Mouse (Mus musculus): ENCODE data around the gene Map3k11.

The Map3k11 gene

DNA sequence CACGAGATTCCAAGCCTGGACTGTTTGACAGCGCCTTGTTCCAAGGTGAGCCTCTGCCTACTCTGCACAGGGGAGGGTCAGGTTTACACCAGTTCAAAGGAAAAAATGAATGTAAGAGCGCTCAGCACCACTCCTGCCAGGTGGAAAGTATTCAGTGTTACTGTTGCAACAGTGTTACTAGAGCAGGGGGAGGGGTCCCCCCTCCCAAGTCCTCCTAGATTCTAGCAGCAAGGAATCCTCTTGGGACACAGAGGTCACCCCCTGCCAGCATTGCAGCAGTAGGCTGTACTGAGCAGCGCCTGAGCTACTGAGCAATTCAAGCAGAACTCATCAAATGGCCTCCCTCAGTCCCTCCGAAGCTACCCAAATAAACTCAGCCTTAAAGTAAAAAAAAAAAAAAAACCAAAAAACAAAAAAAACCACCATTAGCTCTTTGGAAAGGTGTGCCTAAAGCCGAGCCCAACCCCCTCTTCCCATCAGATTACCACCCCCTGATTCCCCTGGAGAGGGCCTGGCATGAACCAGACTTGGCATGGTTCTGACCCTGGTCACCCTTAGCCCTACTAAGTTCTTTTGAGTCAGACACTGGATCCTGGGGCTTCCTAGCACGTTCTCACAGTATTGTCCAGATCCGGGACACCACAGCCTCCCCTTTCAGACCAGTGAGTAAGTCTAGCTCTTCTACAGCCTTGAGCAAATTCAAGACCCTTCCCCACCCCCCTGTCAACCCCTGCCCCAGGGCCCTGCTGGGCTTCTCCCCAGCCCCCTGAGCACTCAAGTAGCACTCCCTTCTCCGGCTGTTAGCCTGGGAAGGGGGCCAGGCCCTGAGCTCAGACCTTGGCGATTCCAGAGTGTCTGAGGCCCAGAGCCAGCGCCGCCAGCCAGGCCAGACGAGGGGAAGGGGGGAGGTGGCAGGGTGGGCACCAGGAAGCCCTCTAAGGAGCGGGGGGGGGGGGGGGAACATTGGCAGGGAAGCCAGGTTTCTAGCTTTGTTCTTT, 52.1 kb downstream of the Map3k11 start, which contains the start of gene Ltbp3:
TSS of gene Ltbp3 (plus strand) at position 585 of the 998 bp plus-strand sequence.
- no peak for DNase-seq

DNA sequence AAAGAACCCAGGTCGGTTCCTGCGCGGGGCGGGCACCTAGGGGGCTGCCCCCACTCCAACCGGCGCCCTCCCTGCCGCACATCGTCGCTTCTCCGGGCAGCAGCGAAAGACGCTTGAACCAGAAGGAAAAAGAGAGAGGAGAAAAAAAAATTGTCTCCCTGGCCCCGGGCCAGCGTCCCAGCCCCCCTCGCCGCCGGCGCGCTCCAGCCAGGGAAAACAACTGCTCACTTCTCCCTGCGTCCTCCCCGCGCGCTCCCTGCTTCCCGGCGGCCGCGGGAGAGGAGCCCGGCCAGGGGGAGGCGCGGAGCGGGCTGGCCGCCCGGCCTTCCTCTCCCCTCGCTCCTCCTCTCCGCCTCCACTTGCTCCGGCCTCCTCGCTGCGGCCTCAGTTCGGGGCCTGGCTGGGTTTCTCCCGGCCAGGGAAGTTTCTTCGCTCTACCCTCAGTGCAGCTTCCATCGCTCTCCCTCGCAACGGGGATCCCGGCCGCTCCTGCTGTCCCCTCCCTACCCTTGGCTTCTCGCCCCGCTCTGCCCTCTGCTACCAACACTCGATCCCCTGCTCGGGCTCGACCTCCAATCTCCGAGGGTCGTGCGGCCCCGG, 53.2 kb downstream of the Map3k11 start:
- DNase-seq = peak; percentile 76

DNA sequence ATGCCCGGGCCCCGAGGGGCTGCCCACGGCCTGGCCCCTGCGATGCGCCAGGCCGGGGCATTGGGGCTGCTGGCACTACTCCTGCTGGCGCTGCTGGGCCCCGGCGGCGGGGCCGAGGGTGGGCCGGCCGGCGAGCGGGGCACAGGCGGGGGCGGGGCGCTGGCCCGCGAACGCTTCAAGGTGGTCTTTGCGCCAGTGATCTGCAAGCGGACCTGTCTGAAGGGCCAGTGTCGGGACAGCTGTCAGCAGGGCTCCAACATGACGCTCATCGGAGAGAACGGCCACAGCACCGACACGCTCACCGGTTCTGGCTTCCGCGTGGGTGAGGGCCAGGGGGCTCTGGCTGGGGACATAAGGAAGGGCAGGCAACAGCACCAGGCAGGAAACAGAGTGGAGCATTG, 53.7 kb downstream of the Map3k11 start:
- DNase-seq = no peak

DNA sequence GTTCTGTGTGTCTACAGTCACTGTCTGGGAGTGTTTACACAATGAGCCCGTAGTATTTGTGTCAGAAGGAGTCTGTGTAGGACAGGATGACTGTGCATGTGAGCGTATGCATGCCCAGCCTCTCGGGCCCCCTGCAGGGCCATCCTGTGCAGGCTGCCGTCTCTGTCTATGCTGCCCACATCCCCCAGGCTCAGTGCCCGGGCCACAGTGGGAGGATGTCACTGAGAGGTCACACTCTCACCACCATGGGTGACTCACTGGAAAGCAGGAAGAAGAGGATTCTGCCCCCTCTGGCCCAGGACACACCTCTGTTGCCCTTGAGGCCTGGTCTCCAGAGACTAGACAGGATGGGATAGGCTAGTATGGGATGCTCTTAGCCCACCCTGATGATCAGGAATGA, 55.0 kb downstream of the Map3k11 start:
- no peak for DNase-seq

DNA sequence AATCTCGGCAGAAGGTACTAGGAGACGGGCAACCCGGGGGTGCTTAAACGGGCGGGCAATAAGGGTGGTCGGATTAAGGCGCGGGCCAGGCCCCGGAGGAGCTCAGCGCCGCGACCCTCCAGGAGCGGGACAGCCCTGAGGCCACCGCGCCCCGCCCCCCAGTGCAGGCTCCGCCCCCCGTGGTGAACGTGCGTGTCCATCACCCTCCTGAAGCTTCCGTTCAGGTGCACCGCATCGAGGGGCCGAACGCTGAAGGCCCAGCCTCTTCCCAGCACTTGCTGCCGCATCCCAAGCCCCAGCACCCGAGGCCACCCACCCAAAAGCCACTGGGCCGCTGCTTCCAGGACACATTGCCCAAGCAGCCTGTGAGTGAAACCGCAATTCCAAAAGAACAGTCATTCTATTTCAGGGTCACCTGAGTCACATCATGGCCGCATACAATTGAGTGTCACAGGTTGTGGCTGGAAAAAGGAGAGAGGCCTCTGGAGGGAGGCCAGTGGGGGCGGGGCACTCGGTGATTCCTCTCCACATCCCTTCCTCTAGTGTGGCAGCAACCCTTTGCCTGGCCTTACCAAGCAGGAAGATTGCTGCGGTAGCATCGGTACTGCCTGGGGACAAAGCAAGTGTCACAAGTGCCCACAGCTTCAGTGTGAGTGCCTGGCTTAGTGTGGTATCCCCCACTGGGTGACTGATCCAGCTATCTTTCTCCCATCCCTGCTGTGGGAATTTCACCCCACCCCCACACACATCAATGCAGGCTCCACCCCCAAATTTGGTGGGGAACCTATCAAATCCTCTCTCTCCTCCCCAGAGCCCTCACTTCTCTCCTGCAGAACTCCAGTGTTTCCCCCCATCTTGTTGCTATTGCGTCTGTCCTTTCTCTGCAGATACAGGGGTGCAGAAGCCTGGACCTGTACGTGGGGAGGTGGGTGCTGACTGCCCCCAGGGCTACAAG, 57.5 kb downstream of the Map3k11 start:
- DNase-seq = no peak

DNA sequence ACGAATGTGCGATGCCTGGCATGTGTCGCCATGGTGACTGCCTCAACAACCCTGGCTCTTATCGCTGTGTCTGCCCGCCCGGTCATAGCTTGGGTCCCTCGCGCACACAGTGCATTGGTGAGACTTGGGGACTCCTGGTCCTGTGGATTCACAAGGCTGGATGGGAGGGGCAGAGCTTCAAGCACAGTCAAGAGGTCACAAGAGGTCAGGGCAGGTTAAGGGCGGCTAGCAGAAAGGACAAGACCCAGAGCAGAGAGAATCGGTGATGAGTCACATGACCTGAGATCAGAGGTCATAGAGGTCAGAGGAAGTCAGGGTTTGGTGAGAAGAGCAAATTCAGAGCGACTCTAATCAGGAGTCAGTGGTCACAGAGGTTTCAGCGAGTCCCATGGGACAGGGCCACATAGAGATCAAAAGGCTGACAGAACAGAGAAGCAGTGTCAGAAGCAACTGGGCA, 58.4 kb downstream of the Map3k11 start:
- DNase-seq = no peak

DNA sequence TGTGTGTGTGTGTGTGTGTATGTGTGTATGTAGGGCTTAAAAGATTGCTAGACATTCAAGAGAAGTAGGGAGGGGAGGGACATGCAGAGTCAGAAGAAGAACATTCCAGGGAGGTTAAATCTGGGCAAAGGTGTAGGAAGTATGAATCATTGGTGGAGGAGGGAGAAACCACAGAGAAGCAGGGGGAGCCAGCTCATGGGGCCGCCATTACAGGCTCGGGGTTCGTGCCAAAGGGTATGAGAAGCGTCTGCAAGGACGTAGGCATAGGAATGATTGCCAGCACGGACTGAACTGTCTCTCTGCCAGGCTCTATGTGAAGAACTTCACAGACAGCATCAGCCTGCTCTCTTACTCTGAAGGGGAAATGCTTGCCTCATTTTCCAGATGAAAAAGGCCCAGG, 60.9 kb downstream of the Map3k11 start:
- DNase-seq = no peak

DNA sequence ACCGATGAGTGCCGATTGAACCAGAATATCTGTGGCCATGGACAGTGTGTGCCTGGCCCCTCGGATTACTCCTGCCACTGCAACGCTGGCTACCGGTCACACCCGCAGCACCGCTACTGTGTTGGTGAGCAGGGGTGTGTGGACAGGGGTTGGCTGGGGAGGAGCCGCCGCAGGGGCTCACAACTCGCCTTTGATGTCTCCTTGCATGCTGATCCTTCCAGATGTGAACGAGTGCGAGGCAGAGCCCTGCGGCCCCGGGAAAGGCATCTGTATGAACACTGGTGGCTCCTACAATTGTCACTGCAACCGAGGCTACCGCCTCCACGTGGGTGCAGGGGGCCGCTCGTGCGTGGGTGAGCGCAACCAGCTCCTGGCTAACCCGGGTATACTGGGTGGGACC, 62.4 kb downstream of the Map3k11 start:
- DNase-seq = no peak

DNA sequence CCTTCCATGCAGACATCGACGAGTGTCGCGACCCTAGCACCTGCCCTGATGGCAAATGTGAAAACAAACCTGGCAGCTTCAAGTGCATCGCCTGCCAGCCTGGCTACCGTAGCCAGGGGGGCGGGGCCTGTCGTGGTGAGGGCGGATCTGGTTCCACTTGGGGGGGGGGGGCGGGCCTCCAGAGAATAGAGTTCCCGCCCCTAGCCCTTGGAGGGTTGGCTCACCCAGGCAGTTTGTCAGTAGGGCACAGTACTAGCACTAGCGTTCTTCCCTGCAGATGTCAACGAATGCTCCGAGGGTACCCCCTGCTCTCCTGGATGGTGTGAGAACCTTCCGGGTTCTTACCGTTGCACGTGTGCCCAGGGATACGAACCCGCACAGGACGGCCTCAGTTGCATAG, 63.2 kb downstream of the Map3k11 start:
- peak; percentile 58 for DNase-seq
